Mouse (Mus musculus) telencephalon, adult 2 months (tissue): ENCODE data around the gene Hfe2.

Source experiments
- DNase-seq: peaks from one replicate; pipeline ENCODE4 v3.0.0-alpha.2; 2011; ENCODE audit warnings: low read depth, low spot score

The Hfe2 gene

GRCm38 (mm10) chr3:96528506-96528905, 3.5 kb downstream of the Hfe2 start:
- DNase-seq, result no peak

GRCm38 (mm10) chr3:96532050-96532449, 7.1 kb downstream of the Hfe2 start:
- DNase-seq, result no peak

GRCm38 (mm10) chr3:96534300-96534699, 9.3 kb downstream of the Hfe2 start:
- DNase-seq, result no peak

- no peak for DNase-seq
Observed at GRCm38 (mm10) chr3:96539316-96539715, 14.3 kb downstream of the Hfe2 start.

GRCm38 (mm10) chr3:96540740-96541139, 15.8 kb downstream of the Hfe2 start:
- DNase-seq, result no peak

- DNase-seq, result peak; percentile 22
Observed at GRCm38 (mm10) chr3:96541328-96542078, 16.5 kb downstream of the Hfe2 start.

GRCm38 (mm10) chr3:96542554-96542953, 17.6 kb downstream of the Hfe2 start:
- DNase-seq, result no peak

- DNase-seq, result peak; percentile 72
Observed at GRCm38 (mm10) chr3:96543345-96543744, 18.4 kb downstream of the Hfe2 start.

GRCm38 (mm10) chr3:96545565-96545964, 20.6 kb downstream of the Hfe2 start:
- DNase-seq, result no peak

- no peak for DNase-seq
Observed at GRCm38 (mm10) chr3:96546880-96547279, 21.9 kb downstream of the Hfe2 start.

GRCm38 (mm10) chr3:96547389-96547960, 22.5 kb downstream of the Hfe2 start:
- DNase-seq, result peak; percentile 28

GRCm38 (mm10) chr3:96548824-96549223, 23.9 kb downstream of the Hfe2 start:
- DNase-seq, result no peak

GRCm38 (mm10) chr3:96549346-96549745, 24.4 kb downstream of the Hfe2 start:
- no peak for DNase-seq

- DNase-seq, result peak; percentile 36
Observed at GRCm38 (mm10) chr3:96551203-96551602, 26.2 kb downstream of the Hfe2 start.

GRCm38 (mm10) chr3:96551890-96552289, 26.9 kb downstream of the Hfe2 start:
- no peak for DNase-seq

GRCm38 (mm10) chr3:96553601-96554000, 28.6 kb downstream of the Hfe2 start:
- DNase-seq, result no peak

GRCm38 (mm10) chr3:96554251-96554650, 29.3 kb downstream of the Hfe2 start:
- DNase-seq, result no peak

GRCm38 (mm10) chr3:96555041-96555596, 30.1 kb downstream of the Hfe2 start:
- DNase-seq, result no peak

- DNase-seq, result no peak
Observed at GRCm38 (mm10) chr3:96555999-96556614, 31.1 kb downstream of the Hfe2 start.

- no peak for DNase-seq
Observed at GRCm38 (mm10) chr3:96556651-96557635, 32.0 kb downstream of the Hfe2 start.

GRCm38 (mm10) chr3:96557694-96558093, 32.7 kb downstream of the Hfe2 start, which contains the start of gene Txnip:
Gene Txnip (plus strand): TSS chr3:96557957.
- DNase-seq, result peak; percentile 86
